Mouse (Mus musculus): ENCODE measurements around the gene Cox8a. TPM values are rescaled to one million over a fixed set of nuclear protein-coding genes. Genes with fewer than 3 reads are reported as not detected.
A peak's percentile ranks its signal among the peaks of the same experiment; 100 is the strongest.

Cox8a gene
- polyA plus RNA-seq, 1 experiment from 2014 or later: 976 TPM

- WGBS: 19% methylated on average over 7 of the region's 7 CpGs
- Histone ChIP-seq H3K9me3 (ENCODE audit: low read length) (no peaks in the 10 kb centered on the region), H3K4me2 (replicated peaks; ENCODE audit: low read depth, low read length) (peak overlapping the region; percentile 85), H3K27me3 (replicated peaks; ENCODE audit: insufficient read depth, low read length) (no peaks in the 10 kb centered on the region), H3K27ac (ENCODE audit: low read length) (peak overlapping the region; percentile 94), H3K36me3 (ENCODE audit: insufficient read depth, low read length) (peaks cover 7% of the 10 kb centered on the region; the same call in 1 of the 2 replicates), H3K9ac (replicated peaks; ENCODE audit: low read depth) (peak overlapping the region; percentile 62), H3K4me1 (ENCODE audit: insufficient read depth, low read depth, low read length) (no peaks in the 10 kb centered on the region), H3K4me3 (ENCODE audit: low read depth, low read length) (peak overlapping the region; percentile 87)
- TF ChIP-seq EP300 (IDR thresholded peaks at IDR 0.05): no peak
- no peak for TF ChIP-seq CTCF (IDR thresholded peaks at IDR 0.05)
- ATAC-seq (no peak), DNase-seq (ENCODE audit: low spot score) (no peak)
These were observed 12.1 kb downstream of the Cox8a start for GRCm38 (mm10) chr19:7205326-7205725.

DNA sequence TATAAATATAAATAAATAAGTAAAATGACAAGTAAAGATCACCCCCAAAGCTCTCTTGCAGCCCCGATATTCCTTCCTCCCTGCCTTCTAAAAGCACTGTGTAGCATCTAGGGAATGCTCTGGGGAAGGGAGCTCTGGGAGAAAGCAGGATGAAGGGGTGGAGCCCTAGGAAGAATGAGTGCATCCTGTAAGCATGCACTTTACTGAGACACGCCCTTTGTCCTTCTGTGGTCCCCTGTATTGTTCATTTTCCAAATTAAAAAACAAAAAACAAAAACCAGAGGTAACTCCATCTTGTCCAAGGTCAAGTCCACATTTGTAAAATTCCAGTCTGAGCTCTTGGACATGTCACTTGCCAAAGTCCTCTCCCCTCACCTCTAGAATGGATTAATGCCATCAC lies 12.5 kb downstream of the Cox8a start:
- Histone ChIP-seq H3K4me3 (ENCODE audit: low read depth, low read length) (no peak overlapping the region), H3K36me3 (ENCODE audit: insufficient read depth, low read length) (peaks cover 12% of the 10 kb centered on the region; the same call in 1 of the 2 replicates), H3K9me3 (ENCODE audit: low read length) (no peaks in the 10 kb centered on the region), H3K27me3 (replicated peaks; ENCODE audit: insufficient read depth, low read length) (no peaks in the 10 kb centered on the region), H3K4me1 (ENCODE audit: insufficient read depth, low read depth, low read length) (no peaks in the 10 kb centered on the region), H3K27ac (ENCODE audit: low read length) (no peak overlapping the region), H3K4me2 (replicated peaks; ENCODE audit: low read depth, low read length) (peak overlapping the region; percentile 85), H3K9ac (replicated peaks; ENCODE audit: low read depth) (no peak overlapping the region)
- TF ChIP-seq CTCF (IDR thresholded peaks at IDR 0.05) (no peak), EP300 (IDR thresholded peaks at IDR 0.05) (no peak)
- 36% methylated on average over 2 of the region's 2 CpGs for WGBS
- DNase-seq (ENCODE audit: low spot score) (no peak), ATAC-seq (no peak)

DNA sequence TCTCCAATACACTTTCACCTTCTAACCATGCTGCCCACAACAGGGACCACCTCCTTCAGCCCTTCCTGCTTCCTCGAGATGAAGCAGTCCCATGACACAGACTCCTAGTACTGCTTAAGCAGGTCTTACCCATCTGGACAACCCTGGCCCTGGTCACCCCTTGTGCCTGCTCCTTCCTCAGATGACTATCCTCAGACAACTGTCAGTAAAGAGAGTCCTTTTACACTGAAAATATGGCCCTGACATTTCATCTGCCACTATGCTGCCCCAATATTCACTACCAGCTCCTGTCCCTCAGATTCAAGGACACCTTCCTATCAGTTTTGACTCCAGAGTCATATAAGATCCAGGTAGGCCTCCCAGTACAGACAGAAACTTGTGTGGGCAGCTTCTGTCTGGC lies 17.0 kb downstream of the Cox8a start:
- Histone ChIP-seq H3K9me3 (ENCODE audit: low read length) (no peaks in the 10 kb centered on the region), H3K9ac (replicated peaks; ENCODE audit: low read depth) (no peak overlapping the region), H3K4me3 (ENCODE audit: low read depth, low read length) (no peak overlapping the region), H3K27me3 (replicated peaks; ENCODE audit: insufficient read depth, low read length) (no peaks in the 10 kb centered on the region), H3K27ac (ENCODE audit: low read length) (no peak overlapping the region), H3K4me1 (ENCODE audit: insufficient read depth, low read depth, low read length) (no peaks in the 10 kb centered on the region), H3K36me3 (ENCODE audit: insufficient read depth, low read length) (peaks cover 28% of the 10 kb centered on the region), H3K4me2 (replicated peaks; ENCODE audit: low read depth, low read length) (no peak overlapping the region)
- ATAC-seq (no peak), DNase-seq (ENCODE audit: low spot score) (no peak)
- no peak for TF ChIP-seq EP300 (IDR thresholded peaks at IDR 0.05)
- TF ChIP-seq CTCF (IDR thresholded peaks at IDR 0.05): no peak
- 43% methylated on average over 1 of the region's 1 CpGs for WGBS

- Histone ChIP-seq H3K4me1 (ENCODE audit: insufficient read depth, low read depth, low read length) (no peaks in the 10 kb centered on the region), H3K27ac (ENCODE audit: low read length) (no peak overlapping the region), H3K4me3 (ENCODE audit: low read depth, low read length) (no peak overlapping the region), H3K27me3 (replicated peaks; ENCODE audit: insufficient read depth, low read length) (no peaks in the 10 kb centered on the region), H3K9ac (replicated peaks; ENCODE audit: low read depth) (no peak overlapping the region), H3K36me3 (ENCODE audit: insufficient read depth, low read length) (peaks cover 28% of the 10 kb centered on the region), H3K4me2 (replicated peaks; ENCODE audit: low read depth, low read length) (no peak overlapping the region), H3K9me3 (ENCODE audit: low read length) (no peaks in the 10 kb centered on the region)
- DNase-seq (ENCODE audit: low spot score) (no peak), ATAC-seq (no peak)
- TF ChIP-seq CTCF (IDR thresholded peaks at IDR 0.05): no peak
- no peak for TF ChIP-seq EP300 (IDR thresholded peaks at IDR 0.05)
- 90% methylated on average over 13 of the region's 13 CpGs for WGBS
These were observed 18.3 kb downstream of the Cox8a start for GRCm38 (mm10) chr19:7199089-7199488.

GRCm38 (mm10) chr19:7197445-7197844 lies 20.0 kb downstream of the Cox8a start:
- WGBS: 88% methylated on average over 9 of the region's 9 CpGs
- Histone ChIP-seq H3K4me1 (ENCODE audit: insufficient read depth, low read depth, low read length) (no peaks in the 10 kb centered on the region), H3K4me2 (replicated peaks; ENCODE audit: low read depth, low read length) (no peak overlapping the region), H3K4me3 (ENCODE audit: low read depth, low read length) (no peak overlapping the region), H3K9me3 (ENCODE audit: low read length) (no peaks in the 10 kb centered on the region), H3K9ac (replicated peaks; ENCODE audit: low read depth) (no peak overlapping the region), H3K36me3 (ENCODE audit: insufficient read depth, low read length) (peaks cover 25% of the 10 kb centered on the region), H3K27ac (ENCODE audit: low read length) (no peak overlapping the region), H3K27me3 (replicated peaks; ENCODE audit: insufficient read depth, low read length) (no peaks in the 10 kb centered on the region)
- DNase-seq (ENCODE audit: low spot score) (no peak), ATAC-seq (no peak)
- TF ChIP-seq CTCF (IDR thresholded peaks at IDR 0.05): no peak
- TF ChIP-seq EP300 (IDR thresholded peaks at IDR 0.05): no peak

DNA sequence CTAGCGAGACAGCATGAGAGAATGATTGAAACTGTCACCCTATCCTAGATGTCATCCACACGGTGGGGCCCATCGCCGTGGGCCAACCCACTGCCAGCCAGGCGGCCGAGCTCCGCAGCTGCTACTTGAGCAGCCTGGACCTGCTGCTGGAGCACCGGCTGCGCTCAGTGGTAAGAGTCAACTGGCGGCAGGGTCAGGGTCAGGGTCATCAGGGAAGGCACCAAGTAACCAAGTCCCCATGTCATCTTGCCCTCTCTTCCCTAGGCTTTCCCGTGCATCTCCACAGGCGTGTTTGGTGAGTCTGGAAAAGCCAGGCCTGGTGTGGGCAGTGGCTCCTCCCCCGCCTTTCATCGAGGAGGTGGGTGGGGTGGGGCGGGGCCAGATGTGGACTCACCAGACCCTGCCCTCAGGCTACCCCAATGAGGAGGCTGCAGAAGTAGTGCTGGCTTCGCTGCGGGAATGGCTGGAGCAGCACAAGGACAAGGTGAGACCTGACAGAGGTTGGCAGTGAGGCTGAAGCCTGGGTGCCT lies 20.6 kb downstream of the Cox8a start:
- no peak overlapping the region for H3K4me2 ChIP-seq (replicated peaks; ENCODE audit: low read depth, low read length)
- ATAC-seq: peak; percentile 51
- H3K9me3 ChIP-seq (ENCODE audit: low read length): no peaks in the 10 kb centered on the region
- H3K36me3 ChIP-seq (ENCODE audit: insufficient read depth, low read length): peaks cover 25% of the 10 kb centered on the region
- no peak overlapping the region for H3K27ac ChIP-seq (ENCODE audit: low read length)
- H3K9ac ChIP-seq (replicated peaks; ENCODE audit: low read depth): no peak overlapping the region
- DNase-seq (ENCODE audit: low spot score): no peak
- H3K27me3 ChIP-seq (replicated peaks; ENCODE audit: insufficient read depth, low read length): no peaks in the 10 kb centered on the region
- no peak overlapping the region for H3K4me3 ChIP-seq (ENCODE audit: low read depth, low read length)
- TF ChIP-seq EP300 (IDR thresholded peaks at IDR 0.05) (no peak), CTCF (IDR thresholded peaks at IDR 0.05) (no peak)
- no peaks in the 10 kb centered on the region for H3K4me1 ChIP-seq (ENCODE audit: insufficient read depth, low read depth, low read length)
- WGBS: 24% methylated on average over 17 of the region's 17 CpGs
